In genomic region chr10:12548616-12549084, GRCm38 (mm10) we compare ENCODE assay signal across 9 mouse cellular contexts.
A peak's percentile ranks its signal among the peaks of the same experiment; 100 is the strongest.
DNase-seq lines count a peak whose midpoint lies in the region; ATAC-seq and TF ChIP-seq lines count a peak whose summit lies in the region.
"Had no signal": no experiment of that assay in that cellular context is flagged by ENCODE, and none has a peak within 500 bp of the region (broad histone marks: within the 10 kb centered on the region; RNA-seq: fewer than 3 reads in every experiment).

No protein-coding gene starts in this region.

- no peaks in the 10 kb centered on the region for H3K27me3 ChIP-seq in embryonic facial prominence, embryonic 11.5 days (ENCODE audit: control insufficient read depth, insufficient read depth, low read length)
- no peaks in the 10 kb centered on the region for H3K27me3 ChIP-seq in heart, postnatal 0 days (ENCODE audit: control insufficient read depth, insufficient read depth, low read length)

- peak overlapping the region; percentile 36 for H3K4me3 ChIP-seq in layer of hippocampus, adult 2 months
- H3K4me3 ChIP-seq in embryonic facial prominence, embryonic 11.5 days (ENCODE audit: low read depth, low read length) = peak overlapping the region; percentile 30
- peak overlapping the region; percentile 39 for H3K4me3 ChIP-seq in heart, postnatal 0 days (ENCODE audit: low read depth, low read length)

- TF ChIP-seq EP300 in heart, postnatal 0 days (IDR thresholded peaks at IDR 0.05; ENCODE audit: low read depth) = no peak

- peak in 1 of 2 experiments; percentile 16 for DNase-seq in layer of hippocampus, adult 2 months (ENCODE audit: low spot score in 2 of 2)
- no peak for DNase-seq in layer of hippocampus, postnatal 36 days
- peak; percentile 75 for DNase-seq in embryonic facial prominence, embryonic 11.5 days (ENCODE audit: low spot score)
- DNase-seq in heart, postnatal 0 days (ENCODE audit: low spot score) = peak; percentile 64
- peak; percentile 35 to 49 for DNase-seq in kidney, postnatal 25 days
- peak; percentile 47 to 60 for DNase-seq in lung, postnatal 4 days
- DNase-seq in right cerebral cortex, postnatal 4 days = peak; percentile 19
- DNase-seq in cerebellum, postnatal 25 days = no peak

- no peaks in the 10 kb centered on the region for H3K36me3 ChIP-seq in embryonic facial prominence, embryonic 11.5 days (replicated peaks; ENCODE audit: control insufficient read depth, insufficient read depth, low read depth, low read length)
- H3K36me3 ChIP-seq in heart, postnatal 0 days (replicated peaks; ENCODE audit: control insufficient read depth, insufficient read depth, low read length) = no peaks in the 10 kb centered on the region

- H3K9me3 ChIP-seq in embryonic facial prominence, embryonic 11.5 days (replicated peaks; ENCODE audit: control insufficient read depth, low read length) = no peaks in the 10 kb centered on the region
- no peaks in the 10 kb centered on the region for H3K9me3 ChIP-seq in heart, postnatal 0 days (replicated peaks; ENCODE audit: control insufficient read depth, low read length)
- H3K9me3 ChIP-seq: G1E had no signal

- H3K4me1 ChIP-seq in embryonic facial prominence, embryonic 11.5 days (ENCODE audit: control insufficient read depth, insufficient read depth, low read length) = no peaks in the 10 kb centered on the region
- H3K4me1 ChIP-seq in heart, postnatal 0 days (ENCODE audit: control insufficient read depth, insufficient read depth) = peaks cover 5% of the 10 kb centered on the region; the same call in 1 of the 2 replicates

- H3K27ac ChIP-seq in layer of hippocampus, adult 2 months = peak overlapping the region; percentile 57; the same call in 1 of the 2 replicates
- H3K27ac ChIP-seq in embryonic facial prominence, embryonic 11.5 days (replicated peaks; ENCODE audit: low read depth, low read length) = 0 out of 2 replicates have a peak overlapping the region, but pooled peaks have one; percentile 1
- no peak overlapping the region for H3K27ac ChIP-seq in heart, postnatal 0 days (ENCODE audit: low read depth)

- WGBS in embryonic facial prominence, embryonic 11.5 days = 0% methylated on average over 13 of the region's 13 CpGs
- WGBS in heart, postnatal 0 days = 4% methylated on average over 13 of the region's 13 CpGs

- peak overlapping the region; percentile 71 for H3K4me2 ChIP-seq in embryonic facial prominence, embryonic 11.5 days (ENCODE audit: low read depth, low read length)
- peak overlapping the region; percentile 65 for H3K4me2 ChIP-seq in heart, postnatal 0 days (ENCODE audit: low read depth, low read length)

- peak; percentile 49 for TF ChIP-seq CTCF in layer of hippocampus, adult 2 months (conservative IDR thresholded peaks at IDR 0.05)
- peak; percentile 22; the same call in 1 of the 2 replicates for TF ChIP-seq CTCF in heart, postnatal 0 days (IDR thresholded peaks at IDR 0.05; ENCODE audit: low read depth)

- peak; percentile 73 for ATAC-seq in embryonic facial prominence, embryonic 11.5 days (replicated peaks; ENCODE audit: insufficient number of reproducible peaks, low FRiP score, low TSS enrichment, low read depth)
- ATAC-seq in heart, postnatal 0 days (ENCODE audit: insufficient read depth, low read depth) = peak; percentile 69; the same call in 1 of the 2 replicates

- H3K9ac ChIP-seq in embryonic facial prominence, embryonic 11.5 days (replicated peaks; ENCODE audit: low read length) = peak overlapping the region; percentile 58
- 0 out of 2 replicates have a peak overlapping the region, but pooled peaks have one; percentile 24 for H3K9ac ChIP-seq in heart, postnatal 0 days (replicated peaks; ENCODE audit: low read depth, low read length)

Comparison
In these comparisons a context has a peak if more than half of its experiments do, and no peak if none do; other contexts are left out.
1. DNase-seq: peak in embryonic facial prominence, embryonic 11.5 days (single experiment), heart, postnatal 0 days (single experiment), kidney, postnatal 25 days (2 of 2), lung, postnatal 4 days (2 of 2) and right cerebral cortex, postnatal 4 days (single experiment); none in layer of hippocampus, postnatal 36 days (0 of 2) and cerebellum, postnatal 25 days (0 of 2).
2. Peak in every context shown above with its lines, with median percentiles within 50 percentile points of each other: H3K4me3 ChIP-seq.